Mouse (Mus musculus): ENCODE measurements around the gene Olfr1471. TPM values are rescaled to one million over a fixed set of nuclear protein-coding genes. Genes with fewer than 3 reads are reported as not detected.
"Not testable (repeated sequence)": the region's sequence is repeated elsewhere in the genome, so short reads cannot be mapped to it uniquely, and the experiment has no call there.

Gene Olfr1471
- not detected in 2 replicates for polyA plus RNA-seq (2016; fragmentation: Nextera tagmentation; extraction: Ambion mirVana)

DNA sequence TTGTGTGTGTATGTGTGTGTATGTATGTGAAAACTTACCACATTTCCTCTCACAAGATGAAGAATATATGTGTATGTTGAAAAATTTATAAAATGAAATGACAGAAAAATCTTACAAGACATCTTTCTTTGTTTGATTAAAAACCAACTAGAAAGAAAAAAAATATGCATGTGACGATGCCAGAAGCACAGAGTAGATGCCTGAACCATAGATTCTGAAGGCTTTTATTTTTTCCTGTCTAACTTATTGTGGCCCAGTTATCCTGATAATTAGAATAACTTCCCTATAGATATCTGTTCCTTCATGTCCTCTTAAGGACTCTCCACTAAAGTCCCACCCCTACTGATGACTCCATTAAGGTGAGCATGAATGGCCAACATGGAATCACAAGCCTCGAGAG lies at the start of gene Olfr1471:
Olfr1471 (plus strand) TSS at position 301 of the 400 bp plus-strand sequence.
- ATAC-seq (ENCODE audit: low FRiP score); H3K27me3 ChIP-seq; H3K9me3 ChIP-seq; H3K9ac ChIP-seq; H3K4me3 ChIP-seq (replicated peaks); H3K4me2 ChIP-seq; H3K36me3 ChIP-seq (replicated peaks); H3K27ac ChIP-seq; H3K4me1 ChIP-seq: not testable (repeated sequence)
- WGBS, result 69% methylated on average over 2 of the region's 2 CpGs

GRCm38 (mm10) chr19:13407549-13407948 lies 35.7 kb upstream of the Olfr1471 start, which contains the start of gene Olfr1469:
TSS of gene Olfr1469 (plus strand) at chr19:13407849.
- Histone ChIP-seq H3K9ac (no peak within 1 kb of the TSS), H3K27me3 (no peaks in the 10 kb centered on the region), H3K36me3 (replicated peaks) (no peaks in the 10 kb centered on the region), H3K4me3 (replicated peaks) (no peak within 1 kb of the TSS), H3K27ac (no peak within 1 kb of the TSS), H3K4me1 (no peaks in the 10 kb centered on the region), H3K9me3 (peaks cover 19% of the 10 kb centered on the region), H3K4me2 (no peak within 1 kb of the TSS)
- ATAC-seq (ENCODE audit: low FRiP score), result no peak
- WGBS, result 87% methylated on average over 2 of the region's 2 CpGs

DNA sequence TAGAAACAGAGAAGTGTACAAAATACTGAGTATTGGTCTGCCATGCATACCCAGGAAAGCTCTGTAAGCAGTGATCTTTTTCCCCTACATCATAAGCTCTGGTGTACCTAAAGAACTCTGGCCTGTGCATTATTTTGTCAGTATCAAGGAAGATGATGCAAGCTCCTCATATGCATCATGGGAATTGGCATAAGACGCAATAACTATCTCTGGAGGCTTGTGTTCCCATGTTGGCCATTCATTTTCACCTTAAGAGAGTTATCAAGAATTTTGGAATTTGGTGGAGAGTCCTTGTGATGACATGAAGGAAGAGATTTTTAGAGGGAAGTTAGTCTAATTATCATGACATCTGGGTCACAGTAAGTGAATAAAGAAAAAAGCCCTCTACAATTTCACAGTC lies 12.8 kb downstream of the Olfr1471 start, which contains the start of gene Olfr1472:
Olfr1472 (minus strand) TSS at position 101 of the 400 bp plus-strand sequence.
- Histone ChIP-seq H3K9ac (no peak within 1 kb of the TSS), H3K4me2 (no peak within 1 kb of the TSS), H3K4me3 (replicated peaks) (no peak within 1 kb of the TSS), H3K4me1 (no peaks in the 10 kb centered on the region), H3K27ac (no peak within 1 kb of the TSS), H3K36me3 (replicated peaks) (no peaks in the 10 kb centered on the region), H3K27me3 (no peaks in the 10 kb centered on the region), H3K9me3 (peaks cover 24% of the 10 kb centered on the region; the same call in 1 of the 2 replicates)
- WGBS, result 84% methylated on average over 1 of the region's 1 CpGs
- no peak for ATAC-seq (ENCODE audit: low FRiP score)

GRCm38 (mm10) chr19:13469265-13469664 lies 26.1 kb downstream of the Olfr1471 start, which contains the start of gene Olfr1474:
TSS of gene Olfr1474 (plus strand) at chr19:13469565.
- WGBS, result 79% methylated on average over 4 of the region's 4 CpGs
- not testable (repeated sequence) for H3K9ac ChIP-seq; H3K4me1 ChIP-seq; H3K27ac ChIP-seq; H3K36me3 ChIP-seq (replicated peaks); H3K27me3 ChIP-seq; H3K4me3 ChIP-seq (replicated peaks); ATAC-seq (ENCODE audit: low FRiP score); H3K9me3 ChIP-seq; H3K4me2 ChIP-seq

- no peak within 1 kb of the TSS for H3K27ac ChIP-seq
These were observed 36.9 kb downstream of the Olfr1471 start, which contains the start of gene Olfr1475 for GRCm38 (mm10) chr19:13480096-13480495. TSS of gene Olfr1475 (minus strand) at chr19:13480196.

DNA sequence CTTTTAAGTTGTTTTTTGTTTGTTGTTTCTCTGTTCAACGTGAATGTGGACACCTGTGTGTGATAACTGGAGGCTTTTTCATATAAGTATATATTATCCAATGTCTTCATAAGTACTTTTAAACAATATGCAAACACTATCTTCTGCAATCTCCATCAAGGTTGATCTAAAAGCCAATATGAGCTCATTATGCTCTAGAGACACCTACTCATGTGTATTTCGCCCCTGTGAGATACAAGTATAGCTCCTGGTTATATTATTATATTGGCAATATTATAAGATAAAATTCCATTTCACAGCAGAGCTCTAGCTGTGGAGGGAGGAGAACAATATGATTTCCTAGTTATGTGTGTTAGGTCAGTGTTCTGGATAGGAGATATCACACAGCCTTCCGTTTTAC lies 57.0 kb downstream of the Olfr1471 start, which contains the start of gene Olfr1477:
Olfr1477 (plus strand) TSS at position 301 of the 400 bp plus-strand sequence.
- no peak within 1 kb of the TSS for H3K27ac ChIP-seq
- H3K9ac ChIP-seq, result no peak within 1 kb of the TSS
- WGBS, result 74% methylated on average over 3 of the region's 3 CpGs
- no peak within 1 kb of the TSS for H3K4me3 ChIP-seq (replicated peaks)
- no peaks in the 10 kb centered on the region for H3K36me3 ChIP-seq (replicated peaks)
- H3K4me2 ChIP-seq, result no peak within 1 kb of the TSS
- ATAC-seq (ENCODE audit: low FRiP score), result no peak
- no peaks in the 10 kb centered on the region for H3K4me1 ChIP-seq
- peaks cover 24% of the 10 kb centered on the region for H3K9me3 ChIP-seq
- H3K27me3 ChIP-seq, result no peaks in the 10 kb centered on the region

More at GRCm38 (mm10) chr19:13480096-13480495, 36.9 kb downstream of the Olfr1471 start, which contains the start of gene Olfr1475:
- Histone ChIP-seq H3K4me3 (replicated peaks) (no peak within 1 kb of the TSS), H3K4me1 (no peaks in the 10 kb centered on the region), H3K4me2 (no peak within 1 kb of the TSS), H3K27me3 (no peaks in the 10 kb centered on the region), H3K36me3 (replicated peaks) (no peaks in the 10 kb centered on the region), H3K9ac (no peak within 1 kb of the TSS), H3K9me3 (0 out of 2 replicates have a peak, but pooled peaks cover 2% of the 10 kb centered on the region)
- no peak for ATAC-seq (ENCODE audit: low FRiP score)

Other genes with a start within 250 kb of the Olfr1471 start
- gene Olfr1463, start 212.1 kb upstream of the Olfr1471 start, polyA plus RNA-seq (2016; fragmentation: Nextera tagmentation; extraction: Ambion mirVana), result not detected in 2 replicates
- not detected in 2 replicates for gene Olfr1465, start 127.9 kb upstream of the Olfr1471 start, polyA plus RNA-seq (2016; fragmentation: Nextera tagmentation; extraction: Ambion mirVana)
- not detected in 2 replicates for gene Olfr1466, start 104.5 kb upstream of the Olfr1471 start, polyA plus RNA-seq (2016; fragmentation: Nextera tagmentation; extraction: Ambion mirVana)
- gene Olfr1467, start 81.2 kb upstream of the Olfr1471 start, polyA plus RNA-seq (2016; fragmentation: Nextera tagmentation; extraction: Ambion mirVana), result not detected in 2 replicates
- not detected in 2 replicates for gene Olfr1469, start 35.6 kb upstream of the Olfr1471 start, polyA plus RNA-seq (2016; fragmentation: Nextera tagmentation; extraction: Ambion mirVana)
- not detected in 2 replicates for gene Olfr1472, start 12.7 kb downstream of the Olfr1471 start, polyA plus RNA-seq (2016; fragmentation: Nextera tagmentation; extraction: Ambion mirVana)
- gene Olfr1474, start 26.2 kb downstream of the Olfr1471 start, polyA plus RNA-seq (2016; fragmentation: Nextera tagmentation; extraction: Ambion mirVana), result not detected in 2 replicates
- not detected in 2 replicates for gene Olfr1475, start 36.8 kb downstream of the Olfr1471 start, polyA plus RNA-seq (2016; fragmentation: Nextera tagmentation; extraction: Ambion mirVana)
- gene Olfr1477, start 57.1 kb downstream of the Olfr1471 start, polyA plus RNA-seq (2016; fragmentation: Nextera tagmentation; extraction: Ambion mirVana), result not detected in 2 replicates
- gene Olfr1480, start 84.5 kb downstream of the Olfr1471 start, polyA plus RNA-seq (2016; fragmentation: Nextera tagmentation; extraction: Ambion mirVana), result not detected in 2 replicates
- not detected in 2 replicates for gene Olfr1484, start 140.1 kb downstream of the Olfr1471 start, polyA plus RNA-seq (2016; fragmentation: Nextera tagmentation; extraction: Ambion mirVana)
- not detected in 2 replicates for gene Olfr1487, start 174.0 kb downstream of the Olfr1471 start, polyA plus RNA-seq (2016; fragmentation: Nextera tagmentation; extraction: Ambion mirVana)
- not detected in 2 replicates for gene Olfr1489, start 188.2 kb downstream of the Olfr1471 start, polyA plus RNA-seq (2016; fragmentation: Nextera tagmentation; extraction: Ambion mirVana)
- not detected in 2 replicates for gene Olfr1490, start 207.7 kb downstream of the Olfr1471 start, polyA plus RNA-seq (2016; fragmentation: Nextera tagmentation; extraction: Ambion mirVana)